Mouse (Mus musculus) right cerebral cortex, postnatal 36 days (tissue): Measurements from ENCODE around the gene Tmem211.

Experiments
- DNase-seq, 2 experiments: peaks; one replicate each; pipeline ENCODE4 v3.0.0; 2022; ENCODE audit warnings: low spot score in 2 of 2, mixed read lengths in 1 of 2

Gene Tmem211

GRCm38 (mm10) chr5:113226632-113227102 lies at the start of gene Tmem211:
Gene Tmem211 (plus strand): TSS chr5:113226909.
- DNase-seq, result peak; percentile 63 to 78

DNA sequence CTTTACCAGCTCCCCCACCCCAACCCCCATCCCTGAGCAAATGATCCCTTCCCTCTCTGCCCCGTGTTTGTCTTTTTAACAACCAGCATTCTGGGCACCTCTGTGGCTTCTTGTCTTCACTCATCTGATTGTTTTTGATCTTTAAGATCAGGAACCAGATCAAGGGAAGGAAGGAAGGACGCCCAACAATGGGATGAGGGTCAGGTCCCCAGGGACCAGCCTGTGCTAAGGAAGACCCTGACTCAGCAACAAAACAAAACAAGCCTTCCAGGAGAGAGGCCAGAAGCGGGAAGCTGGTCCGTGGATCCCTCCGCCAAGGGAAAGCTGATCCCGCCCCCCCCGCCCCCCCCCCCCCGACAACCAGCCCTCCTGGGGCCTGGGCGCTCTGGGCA lies 47.3 kb upstream of the Tmem211 start:
- DNase-seq, result no peak

- DNase-seq, result peak; percentile 75 to 78
Measured at GRCm38 (mm10) chr5:113179843-113180682, 46.6 kb upstream of the Tmem211 start.

- no peak for DNase-seq
Measured at GRCm38 (mm10) chr5:113180755-113181154, 46.0 kb upstream of the Tmem211 start.

DNA sequence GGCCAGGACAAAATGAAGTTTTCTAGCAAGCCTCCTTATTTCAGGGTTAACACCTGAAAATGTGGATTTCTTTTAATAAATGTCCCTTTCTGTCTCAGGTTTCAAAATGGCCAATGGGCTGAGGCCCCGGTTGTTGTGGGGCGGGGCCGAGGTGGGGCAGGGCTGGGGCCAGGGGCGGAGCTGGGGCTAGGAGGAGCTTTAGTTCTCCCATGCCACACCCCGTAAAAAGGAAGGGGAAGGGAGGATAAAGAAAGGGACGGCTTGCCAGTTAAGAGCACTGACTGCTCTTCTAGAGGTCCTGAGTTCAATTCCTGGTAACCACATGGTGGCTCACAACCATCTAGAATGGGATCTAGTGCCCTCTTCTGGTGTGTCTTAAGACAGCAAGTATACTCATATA lies 45.3 kb upstream of the Tmem211 start:
- DNase-seq, result no peak

GRCm38 (mm10) chr5:113190558-113190957 lies 36.2 kb upstream of the Tmem211 start:
- DNase-seq, result no peak

DNA sequence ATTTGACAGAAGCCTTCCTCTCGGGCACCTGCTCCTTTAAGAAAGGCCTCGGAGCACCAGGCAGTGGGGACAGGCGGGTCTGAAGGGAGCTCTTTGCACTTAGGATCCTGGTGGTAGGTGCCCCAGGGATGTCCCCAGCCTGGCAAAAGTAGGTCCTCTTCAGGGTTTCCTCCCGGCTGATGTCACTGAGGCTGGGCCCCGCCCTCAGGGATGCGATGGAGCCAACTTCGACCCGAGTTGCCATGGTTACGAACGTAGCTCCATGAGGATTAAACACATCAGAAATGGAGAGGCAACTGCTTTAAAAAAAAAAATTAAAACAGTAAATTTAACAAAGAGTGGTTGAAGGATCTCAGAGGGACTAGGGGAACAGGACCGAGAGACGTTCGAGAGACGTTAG lies 34.8 kb upstream of the Tmem211 start:
- DNase-seq, result no peak

GRCm38 (mm10) chr5:113193762-113194161 lies 32.9 kb upstream of the Tmem211 start:
- DNase-seq, result no peak

GRCm38 (mm10) chr5:113195451-113195850 lies 31.3 kb upstream of the Tmem211 start:
- peak in 1 of 2 experiments; percentile 38 for DNase-seq

DNA sequence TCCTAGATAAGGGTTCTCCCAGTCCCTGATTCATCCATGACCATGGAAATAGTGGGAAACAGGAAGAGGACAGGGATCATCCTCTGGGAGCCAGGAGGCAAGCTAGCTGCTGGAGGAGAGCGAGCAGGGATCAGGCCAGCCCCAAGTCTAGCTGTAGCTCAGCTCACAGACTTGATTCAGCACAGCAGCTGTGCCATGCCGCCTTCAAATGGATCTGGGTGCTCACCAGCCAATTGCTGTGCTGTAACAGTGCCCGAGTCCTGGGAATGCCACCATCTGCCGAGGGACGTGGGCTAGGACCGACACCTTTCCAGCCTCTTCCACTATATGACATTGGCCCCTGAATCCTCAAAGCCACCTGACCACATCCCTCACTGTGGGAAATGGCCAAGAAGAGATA lies 30.8 kb upstream of the Tmem211 start:
- DNase-seq, result peak; percentile 39 to 52

DNA sequence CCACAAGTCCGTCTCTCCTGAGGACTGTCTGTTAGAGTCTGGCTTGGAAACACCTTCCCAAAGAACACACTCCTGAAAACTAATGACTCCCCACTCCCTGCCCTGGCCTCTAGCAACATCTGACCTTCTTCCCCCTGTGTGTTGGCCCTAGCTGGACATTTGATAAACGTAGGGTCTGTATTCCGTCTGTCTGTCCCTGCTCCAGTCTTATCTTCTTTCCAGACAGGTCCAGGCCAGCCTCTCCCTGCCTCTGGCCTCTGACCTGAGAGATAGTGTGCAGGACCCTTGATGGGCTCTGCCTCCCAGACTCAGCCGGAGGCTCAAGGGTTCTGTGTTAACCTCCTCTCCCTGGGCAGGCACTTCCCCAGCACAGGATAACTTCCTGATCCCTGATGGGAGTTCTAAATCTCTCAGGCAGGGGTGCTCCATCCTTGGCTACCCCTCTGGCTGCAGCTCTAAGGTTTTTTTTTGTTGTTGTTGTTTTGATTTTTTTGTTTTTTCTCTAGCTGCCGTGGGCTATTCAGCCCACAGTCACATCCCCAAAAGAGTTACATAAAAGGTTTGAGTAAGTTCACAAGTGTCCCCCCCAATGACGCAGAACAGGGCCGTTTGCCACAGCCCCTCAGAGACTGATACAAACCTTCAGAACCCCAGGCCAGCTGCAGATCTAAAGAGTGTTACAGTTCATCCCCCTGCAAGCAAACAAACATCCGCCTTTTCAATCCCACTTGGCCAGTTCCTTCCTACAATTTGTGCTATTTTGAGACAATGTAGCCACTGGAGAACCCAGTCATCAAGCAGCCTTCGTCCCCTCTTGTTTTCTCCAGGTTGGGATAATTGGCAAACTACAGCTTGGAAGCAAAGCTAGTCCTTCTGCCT lies 29.6 kb upstream of the Tmem211 start:
- DNase-seq, result no peak

GRCm38 (mm10) chr5:113199126-113199771 lies 27.5 kb upstream of the Tmem211 start:
- DNase-seq, result no peak

DNA sequence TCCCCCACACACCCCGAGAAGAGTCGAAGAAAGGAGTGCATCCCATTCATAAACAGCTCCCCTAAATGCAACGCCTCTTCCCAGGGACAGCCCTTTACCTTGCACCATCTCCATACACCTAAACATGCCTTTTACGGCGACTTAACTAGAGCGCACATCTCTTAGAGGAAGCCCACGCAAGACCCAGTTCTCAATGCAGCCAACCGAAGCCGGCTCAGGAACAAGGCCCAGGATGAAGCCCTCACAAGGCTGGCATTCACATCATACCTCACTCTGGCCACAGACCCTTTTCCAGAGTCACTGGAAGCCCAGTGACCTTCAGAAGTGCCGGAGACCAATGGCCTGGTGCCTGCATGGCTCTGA lies 27.0 kb upstream of the Tmem211 start:
- peak in 1 of 2 experiments; percentile 36 for DNase-seq

DNA sequence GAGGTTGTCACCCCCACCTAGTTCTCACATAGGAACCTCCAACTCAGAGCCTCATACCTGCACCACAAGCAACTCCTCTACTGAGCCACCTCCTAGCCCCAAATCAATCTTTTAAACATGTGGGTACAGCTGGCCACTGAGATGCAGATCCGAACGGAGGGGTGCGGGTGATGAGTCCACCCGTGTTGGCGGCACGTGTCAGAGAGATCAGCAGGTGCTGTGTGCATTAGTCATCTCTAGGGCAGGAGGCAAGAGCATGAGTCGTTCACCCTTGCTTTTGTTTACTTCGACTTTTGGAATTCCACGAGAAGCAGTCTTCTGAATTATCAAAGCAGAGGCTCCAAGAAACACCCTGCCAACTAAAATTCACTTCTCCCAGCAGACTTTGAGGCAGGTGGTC lies 22.5 kb upstream of the Tmem211 start:
- DNase-seq, result no peak

- DNase-seq, result no peak
Measured at GRCm38 (mm10) chr5:113206670-113207352, 19.9 kb upstream of the Tmem211 start.

DNA sequence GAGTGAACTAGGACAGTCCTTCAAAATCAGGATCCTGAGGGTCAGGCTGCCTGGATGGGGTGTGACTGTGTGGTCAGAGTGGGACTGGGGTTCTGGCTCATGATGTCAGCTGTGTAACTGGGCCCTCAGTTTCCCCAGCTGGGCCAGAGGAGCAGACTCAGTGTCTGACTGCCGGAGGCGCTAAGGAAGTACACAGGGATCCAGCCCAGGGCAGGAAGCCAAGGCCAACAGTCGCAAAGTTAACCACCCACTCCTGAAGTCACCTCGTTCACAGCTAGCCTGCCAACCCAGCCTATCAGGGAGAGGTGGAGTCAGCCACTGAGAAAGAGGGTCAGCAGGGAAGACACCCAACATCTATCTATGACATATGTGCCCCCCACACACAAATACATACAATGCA lies 18.7 kb upstream of the Tmem211 start:
- no peak for DNase-seq

DNA sequence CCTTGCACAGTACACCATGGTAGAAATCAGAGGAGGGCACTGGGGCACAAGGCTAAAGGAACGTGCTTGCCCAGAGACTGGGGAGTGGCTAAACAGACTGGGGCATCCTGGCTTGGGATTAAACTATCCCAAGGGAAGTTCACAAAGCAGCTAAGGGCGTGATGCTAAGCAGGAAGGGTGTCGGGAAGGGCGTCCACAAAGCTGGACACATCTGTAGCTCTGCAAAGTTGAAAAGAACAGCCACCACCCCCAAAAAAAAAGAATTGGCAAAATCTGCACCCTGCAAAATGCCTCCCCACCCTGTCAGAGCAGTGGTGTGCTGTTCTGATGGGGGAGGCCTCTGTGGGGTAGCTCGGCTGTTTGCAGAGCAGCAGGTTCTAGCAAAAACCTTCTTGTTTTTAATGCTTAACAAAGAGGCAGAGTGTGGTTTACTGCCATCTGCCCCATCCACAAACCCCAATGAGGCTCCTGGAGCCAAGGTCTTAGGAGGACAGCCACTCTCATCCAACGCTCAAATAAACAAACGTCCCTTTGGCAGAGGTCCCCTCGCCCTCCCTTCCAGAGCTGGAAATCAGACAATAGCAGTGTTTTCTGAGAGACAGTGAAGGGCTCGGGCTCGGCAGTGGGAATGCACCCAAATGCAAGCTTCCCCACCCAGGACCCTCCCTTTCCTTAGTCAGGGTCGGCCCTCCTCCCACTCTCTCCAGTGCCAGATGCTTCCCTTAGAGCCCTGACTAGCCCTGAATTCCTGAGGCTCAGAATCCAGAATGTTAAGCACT lies 17.9 kb upstream of the Tmem211 start:
- no peak for DNase-seq

- no peak for DNase-seq
Measured at GRCm38 (mm10) chr5:113209401-113209750, 17.3 kb upstream of the Tmem211 start.

GRCm38 (mm10) chr5:113209898-113210297 lies 16.8 kb upstream of the Tmem211 start:
- no peak for DNase-seq

DNA sequence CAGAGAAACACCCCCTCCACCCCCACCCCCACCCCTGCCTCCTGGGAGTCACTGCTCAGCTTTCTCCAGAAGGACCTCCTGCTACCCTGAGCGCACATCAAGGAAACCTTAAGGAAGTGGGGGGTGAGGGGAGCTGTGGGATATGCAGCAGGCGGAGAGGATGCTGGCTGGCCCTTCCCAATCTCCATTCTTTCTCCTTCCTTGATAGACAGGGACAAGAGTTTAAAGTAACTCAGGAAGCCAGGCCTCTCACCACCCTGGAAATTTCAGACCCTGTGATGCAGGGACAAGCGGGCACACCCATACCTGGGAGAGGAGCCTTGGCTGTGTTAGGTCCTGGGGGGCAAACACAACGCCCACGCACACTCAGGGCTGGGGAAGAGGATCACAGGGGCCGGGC lies 16.4 kb upstream of the Tmem211 start:
- DNase-seq, result no peak
